Mouse (Mus musculus): ENCODE measurements around the gene Cys1.

Cys1 gene

DNA sequence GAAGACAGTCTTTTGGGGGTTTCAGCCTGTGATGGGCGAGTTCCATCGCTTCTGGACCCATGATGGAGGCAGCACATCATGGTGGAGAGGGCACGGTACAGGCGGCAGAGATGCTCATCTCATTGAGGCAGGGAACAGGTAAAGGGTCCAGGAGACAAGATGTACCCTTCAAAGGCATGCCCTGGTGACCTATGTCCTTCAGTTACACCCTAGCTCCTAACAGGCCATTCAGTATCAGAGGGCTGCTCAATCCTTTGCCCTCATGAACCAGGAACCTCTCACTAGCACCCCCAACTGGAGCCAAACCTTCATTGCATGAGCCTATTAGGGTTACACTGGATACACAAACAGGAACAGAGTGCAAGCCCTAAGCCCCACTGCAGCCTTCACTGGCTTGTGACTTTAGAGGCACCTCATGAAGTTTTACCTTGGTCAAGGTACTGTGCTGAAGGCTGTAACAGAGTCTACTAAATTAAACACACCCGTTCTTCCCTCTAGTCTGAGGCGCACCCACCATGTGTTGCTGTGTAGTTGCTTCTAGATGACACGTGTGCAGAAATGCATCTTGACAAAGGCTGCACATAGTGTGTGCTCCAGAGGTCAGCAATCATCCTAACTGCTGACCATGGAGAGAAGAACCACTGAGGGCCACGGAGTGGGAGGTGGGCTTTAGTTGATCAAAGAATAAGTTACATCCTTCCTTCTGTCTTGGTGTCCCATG is 16.0 kb upstream of the Cys1 start:
- no peak for DNase-seq (ENCODE audit: low spot score)

DNA sequence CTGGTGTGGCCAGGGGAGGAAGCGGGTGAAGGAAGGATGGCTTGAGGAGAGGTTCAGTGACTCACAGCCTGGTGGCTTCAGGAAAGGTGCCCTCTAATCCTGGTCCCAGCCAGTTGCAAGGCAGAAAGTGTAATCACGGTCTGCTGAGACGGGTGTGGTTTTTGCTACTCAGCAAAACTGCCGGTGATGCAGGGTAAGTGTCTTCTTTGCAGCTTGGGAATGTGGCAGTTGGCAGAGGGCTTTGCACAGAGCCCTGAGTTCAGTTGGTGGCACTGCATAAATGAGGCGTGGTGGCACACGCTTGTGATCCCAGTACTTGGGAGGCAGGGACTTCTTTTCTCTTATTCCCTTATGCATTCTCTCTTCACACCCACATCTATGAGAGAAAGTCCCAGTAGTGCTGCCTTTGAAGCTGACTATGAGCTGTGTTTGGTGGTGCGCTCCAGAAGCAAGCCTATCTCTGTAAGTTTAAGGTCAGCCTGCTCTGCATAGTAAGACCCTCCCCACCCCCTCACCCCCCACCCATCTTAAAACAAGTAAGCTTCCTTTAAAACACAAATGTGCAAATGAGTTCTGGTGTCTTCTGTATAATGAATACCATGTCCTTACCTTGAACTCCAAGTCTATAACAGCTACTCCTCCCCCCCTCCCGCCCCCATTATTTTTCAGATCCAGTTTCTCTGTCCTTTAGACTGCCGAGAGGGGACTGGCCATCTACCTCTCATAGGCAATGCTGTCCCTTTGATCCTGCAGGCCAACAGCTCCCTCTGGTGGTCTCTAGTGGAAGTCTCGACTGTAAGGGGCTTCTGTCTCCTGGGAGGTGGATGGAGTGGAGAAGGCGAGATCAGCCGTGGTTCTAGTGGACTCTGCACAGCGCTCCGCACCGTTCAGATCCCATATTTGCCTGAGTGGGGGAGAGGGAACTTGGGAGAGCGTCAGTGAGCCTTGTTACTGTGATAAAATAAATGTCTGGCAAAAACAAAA is 15.2 kb upstream of the Cys1 start:
- peak; percentile 89 for DNase-seq (ENCODE audit: low spot score)

DNA sequence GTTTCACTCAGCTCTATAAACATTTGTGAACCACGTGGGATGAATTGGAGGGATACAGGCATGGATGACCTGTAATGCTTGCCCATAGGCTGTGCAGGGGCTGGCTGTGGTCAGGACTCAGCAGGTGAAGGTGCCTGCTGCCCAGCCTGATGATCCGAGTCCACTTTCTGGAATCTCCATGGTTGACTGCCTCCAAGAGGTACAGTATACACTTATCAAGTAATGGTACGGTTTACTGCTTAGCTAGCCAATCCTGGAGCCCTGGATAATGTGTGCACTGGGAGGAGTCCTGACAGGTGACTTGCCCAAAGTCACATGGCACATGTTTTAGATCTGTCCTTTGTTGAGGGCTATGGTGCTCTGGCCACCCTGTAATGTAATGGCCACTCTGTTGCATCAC is 8.7 kb upstream of the Cys1 start:
- DNase-seq (ENCODE audit: low spot score): no peak

DNA sequence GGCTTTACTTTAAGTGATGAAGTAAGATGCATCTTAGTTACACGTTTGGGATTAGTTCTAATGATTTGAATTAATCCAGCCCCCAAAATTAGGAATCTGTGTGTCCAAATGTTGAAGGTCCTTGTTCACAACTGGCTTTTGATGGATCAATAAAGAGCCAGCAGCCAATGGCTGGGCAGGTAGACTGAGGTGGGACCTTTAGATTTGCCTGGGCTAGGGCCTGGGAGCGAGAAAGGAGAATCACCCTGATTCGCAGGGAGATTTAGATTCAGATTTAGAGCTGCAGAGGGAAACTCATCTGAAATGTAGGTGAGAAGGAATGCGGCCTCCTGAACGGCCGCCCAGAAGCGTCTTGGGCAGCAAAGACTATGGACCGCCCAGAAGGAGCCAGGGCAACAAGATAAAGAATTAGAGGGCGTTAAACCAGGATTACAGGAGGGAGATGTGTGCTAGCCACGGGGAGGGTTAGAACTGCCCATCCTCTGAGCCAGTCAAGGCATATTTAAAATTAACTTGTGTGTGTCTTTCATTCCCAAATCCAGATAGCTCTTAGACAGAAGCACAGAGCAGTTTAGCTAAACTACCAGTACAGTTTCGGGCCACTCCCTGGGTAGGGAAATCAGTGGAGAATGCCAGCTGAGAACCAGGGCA is 5.2 kb upstream of the Cys1 start:
- DNase-seq (ENCODE audit: low spot score): no peak

DNA sequence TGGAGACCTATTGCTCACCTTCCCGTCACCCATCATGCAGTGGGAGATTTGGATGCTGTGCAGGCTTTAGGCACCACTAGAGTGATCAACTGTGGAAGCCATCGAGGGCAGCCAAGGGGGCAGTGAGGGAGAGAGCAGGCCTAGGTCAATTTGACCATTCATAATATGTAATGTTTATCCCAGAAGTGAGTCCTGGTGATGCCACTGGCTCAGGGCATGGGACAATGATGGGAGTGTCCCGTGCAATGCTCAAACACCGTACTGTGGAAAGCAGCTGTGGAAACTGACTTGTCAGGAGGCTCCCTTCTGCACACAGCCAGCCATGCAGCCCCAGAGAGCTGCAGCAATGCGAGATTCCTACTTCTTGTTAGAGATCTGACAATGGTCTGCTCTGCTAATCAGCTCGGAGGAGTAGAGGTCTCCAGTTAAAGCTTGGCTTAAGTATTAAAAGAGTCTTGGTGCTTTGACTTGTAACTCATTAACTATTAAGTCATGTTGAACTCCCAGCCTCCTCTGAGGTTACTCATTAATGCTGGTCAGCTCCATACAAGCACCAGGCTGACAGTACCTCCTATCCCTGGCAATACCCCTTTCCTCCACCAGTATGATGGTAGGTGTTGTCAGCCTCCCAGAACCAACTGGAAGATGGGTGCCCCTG is 4.6 kb upstream of the Cys1 start:
- no peak for DNase-seq (ENCODE audit: low spot score)

DNA sequence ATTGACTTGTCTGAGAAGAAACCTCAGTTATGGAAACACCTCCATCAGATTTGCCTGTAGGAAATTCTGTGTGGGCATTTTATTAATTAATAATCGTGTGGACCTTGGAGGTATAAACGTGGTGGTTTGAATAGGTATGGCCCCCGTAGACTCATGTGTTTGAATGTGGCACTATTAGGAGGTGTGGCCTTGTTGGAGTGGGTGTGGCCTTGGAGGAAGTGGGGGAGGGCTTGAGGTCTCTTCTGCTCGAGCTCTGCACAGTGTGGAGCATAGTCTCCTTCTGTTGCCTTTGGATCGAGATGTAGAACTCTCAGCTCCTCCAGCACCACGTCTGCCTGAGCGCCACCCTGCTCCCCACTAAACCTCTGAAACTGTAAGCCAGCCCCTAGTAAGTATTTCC is 1.8 kb upstream of the Cys1 start:
- DNase-seq (ENCODE audit: low spot score): no peak

DNA sequence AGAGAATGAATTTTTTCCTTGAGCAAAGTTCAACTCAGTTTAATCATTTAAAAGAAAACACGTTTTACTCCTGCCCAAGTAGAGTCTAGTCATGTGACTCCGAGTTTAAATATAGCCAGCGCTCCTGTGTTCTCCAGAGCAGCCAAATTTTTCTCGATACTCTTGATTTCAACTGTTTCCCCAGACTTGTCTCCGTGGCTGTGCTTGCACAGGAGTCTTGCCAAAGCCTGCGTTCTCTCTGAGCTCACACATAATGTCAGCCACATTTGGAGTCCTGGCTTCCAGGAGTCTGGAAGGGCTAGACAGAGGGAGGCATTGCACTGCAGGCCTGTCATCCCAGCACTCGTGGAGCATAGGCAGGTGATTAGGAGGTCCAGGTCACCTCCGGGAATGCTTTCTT is 950 bp upstream of the Cys1 start:
- DNase-seq (ENCODE audit: low spot score): no peak

DNA sequence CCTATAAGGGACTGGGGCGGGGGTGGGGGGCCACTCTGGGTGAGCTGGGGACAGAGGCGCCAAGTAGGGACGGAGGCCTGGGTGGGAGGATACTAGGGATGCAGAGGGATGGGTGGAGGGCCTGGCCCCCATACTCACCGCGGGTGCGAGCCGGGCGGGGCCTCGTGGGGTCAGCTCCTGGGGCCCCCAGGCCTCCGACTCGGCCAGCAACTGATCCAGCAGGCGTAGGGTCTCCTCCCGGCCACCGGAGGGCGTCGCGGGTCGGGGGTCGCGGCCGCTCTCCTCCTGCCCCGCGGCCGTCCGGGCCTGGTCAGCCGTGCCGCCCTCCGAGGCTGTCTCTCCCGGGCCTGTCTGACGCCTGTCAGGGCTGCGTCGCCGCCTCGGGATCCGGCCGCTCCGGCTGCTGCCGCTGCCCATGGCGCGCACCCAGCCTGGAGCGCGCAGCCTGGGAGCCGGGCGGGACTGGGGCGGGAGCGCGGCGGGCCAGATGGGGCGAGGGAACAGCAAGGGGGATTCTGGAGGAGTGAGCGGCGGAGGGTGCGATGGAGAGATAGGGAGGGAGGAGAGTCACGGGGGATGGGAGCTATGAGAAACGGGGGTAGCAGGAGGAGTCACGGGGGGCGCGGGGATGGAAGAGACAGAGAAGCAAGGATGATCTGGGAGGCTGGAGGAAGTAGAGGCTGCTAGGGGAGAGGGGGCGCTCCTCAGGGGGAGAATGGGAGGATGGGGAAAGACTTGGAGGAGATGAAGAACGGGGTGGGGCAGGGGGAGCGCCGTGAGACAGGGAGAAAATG is 924 bp downstream of the Cys1 start:
- peak; percentile 62 for DNase-seq (ENCODE audit: low spot score)

DNA sequence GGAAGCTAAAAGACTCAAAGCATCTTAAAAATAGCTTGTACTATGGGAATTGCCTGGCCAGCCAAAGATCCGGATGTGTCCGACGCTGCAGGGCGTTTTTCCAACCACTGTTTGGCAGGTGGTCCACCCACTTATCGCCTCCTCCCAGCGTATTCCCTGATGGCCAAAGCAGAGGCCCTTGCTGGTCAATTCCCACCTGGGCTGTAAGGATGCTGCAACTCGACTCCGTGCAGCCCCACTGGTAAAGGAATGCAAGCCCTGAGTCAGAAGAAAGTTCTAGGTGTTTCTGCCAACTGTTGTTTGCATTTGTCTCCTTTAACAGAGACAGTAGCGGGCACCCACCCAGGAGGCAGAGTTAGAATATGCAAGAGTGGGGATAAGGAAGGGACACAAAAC is 1.5 kb downstream of the Cys1 start:
- peak; percentile 56 for DNase-seq (ENCODE audit: low spot score)

DNA sequence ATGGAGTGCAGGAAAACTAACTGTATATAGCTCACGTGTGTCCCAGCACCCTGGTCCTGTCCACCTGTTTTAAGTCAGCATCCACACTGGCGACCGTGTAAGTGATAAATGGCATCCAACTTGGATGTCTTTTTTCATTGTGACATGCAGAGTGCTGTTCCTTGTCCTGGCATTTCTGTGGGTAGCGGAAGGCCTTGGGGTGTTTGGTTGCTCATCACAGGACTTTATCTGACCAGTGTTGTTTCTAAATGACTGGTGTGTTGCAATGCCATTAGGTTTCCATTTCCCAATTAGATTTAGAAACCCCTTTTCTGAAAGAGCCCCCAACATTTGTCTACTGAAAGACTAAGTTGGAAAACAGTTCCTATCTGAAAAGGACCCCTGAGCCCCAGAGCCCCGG is 19.5 kb downstream of the Cys1 start:
- no peak for DNase-seq (ENCODE audit: low spot score)

DNA sequence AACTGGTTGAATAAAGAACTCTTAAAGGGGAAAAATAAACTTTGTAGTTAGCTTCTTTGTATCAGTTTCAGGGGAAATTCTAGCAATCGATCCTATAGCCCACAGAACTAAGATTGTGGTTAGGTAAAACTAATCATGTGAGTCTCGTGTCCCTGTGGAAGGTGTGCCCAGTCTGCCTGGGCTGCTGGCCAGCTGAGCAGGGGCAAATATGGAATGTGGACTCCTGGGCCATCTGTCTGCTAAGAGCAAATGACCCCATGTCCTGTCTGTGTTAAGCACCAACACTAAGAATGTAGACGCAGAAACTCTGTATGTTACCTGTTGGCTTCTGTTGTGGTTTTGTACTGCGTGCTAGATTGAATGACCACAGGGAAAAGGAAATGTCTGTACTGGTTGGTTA is 20.5 kb downstream of the Cys1 start:
- DNase-seq (ENCODE audit: low spot score): no peak

DNA sequence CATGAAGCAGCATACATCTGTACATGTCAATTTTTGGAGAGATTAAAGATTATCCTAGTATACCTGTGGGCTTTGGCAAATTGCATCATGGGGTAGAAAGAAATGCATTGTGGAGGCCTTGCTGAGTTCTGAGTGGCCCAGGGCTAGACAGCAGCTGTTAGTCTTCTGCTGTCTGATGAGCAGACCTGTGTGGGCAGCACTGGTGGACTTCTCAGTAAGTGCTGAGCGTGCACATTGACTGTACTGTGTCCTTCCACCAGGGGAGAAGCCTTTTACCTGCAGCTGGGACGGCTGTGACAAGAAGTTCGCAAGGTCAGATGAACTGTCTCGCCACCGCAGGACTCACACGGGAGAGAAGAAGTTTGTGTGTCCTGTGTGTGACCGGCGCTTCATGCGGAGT is 21.7 kb downstream of the Cys1 start:
- DNase-seq (ENCODE audit: low spot score): no peak

DNA sequence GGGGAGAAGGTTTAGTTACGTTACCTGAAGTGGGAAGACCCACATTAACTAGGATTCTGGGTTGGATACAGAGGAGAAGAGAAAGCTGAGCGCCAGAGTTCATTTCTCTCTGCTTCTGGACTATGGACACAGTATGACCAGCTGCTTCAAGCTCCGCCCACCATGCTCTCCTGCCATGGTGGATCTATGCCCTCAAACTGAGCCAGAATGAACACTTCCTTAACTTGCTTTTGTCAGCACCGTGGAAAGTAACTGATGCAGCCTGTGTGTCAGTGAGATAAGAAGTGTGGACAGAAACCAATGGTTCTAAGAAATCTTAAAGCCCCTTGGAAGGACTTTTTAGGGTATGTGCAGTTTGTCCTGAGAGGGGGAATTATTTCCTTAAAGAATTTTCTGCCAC is 22.6 kb downstream of the Cys1 start:
- DNase-seq (ENCODE audit: low spot score): no peak

DNA sequence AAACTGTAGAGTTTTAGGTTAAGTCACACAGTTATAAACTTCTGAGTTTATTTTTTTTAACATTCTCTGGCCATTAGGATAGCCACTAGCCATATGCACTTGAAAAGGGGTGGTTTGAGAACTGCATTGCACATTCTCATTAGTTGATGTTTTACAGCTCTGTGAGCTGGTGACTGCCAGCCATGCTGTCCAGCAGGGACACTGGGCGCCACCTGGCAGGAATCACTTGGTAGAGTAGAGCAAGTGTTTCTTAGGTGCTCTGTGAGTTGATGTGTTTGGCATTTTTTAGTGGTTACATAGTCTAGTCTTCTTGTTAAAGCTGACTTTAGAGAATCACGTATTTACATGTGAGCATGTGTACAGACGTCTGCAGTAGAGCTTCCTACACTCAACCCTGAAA is 25.2 kb downstream of the Cys1 start:
- DNase-seq (ENCODE audit: low spot score): no peak

DNA sequence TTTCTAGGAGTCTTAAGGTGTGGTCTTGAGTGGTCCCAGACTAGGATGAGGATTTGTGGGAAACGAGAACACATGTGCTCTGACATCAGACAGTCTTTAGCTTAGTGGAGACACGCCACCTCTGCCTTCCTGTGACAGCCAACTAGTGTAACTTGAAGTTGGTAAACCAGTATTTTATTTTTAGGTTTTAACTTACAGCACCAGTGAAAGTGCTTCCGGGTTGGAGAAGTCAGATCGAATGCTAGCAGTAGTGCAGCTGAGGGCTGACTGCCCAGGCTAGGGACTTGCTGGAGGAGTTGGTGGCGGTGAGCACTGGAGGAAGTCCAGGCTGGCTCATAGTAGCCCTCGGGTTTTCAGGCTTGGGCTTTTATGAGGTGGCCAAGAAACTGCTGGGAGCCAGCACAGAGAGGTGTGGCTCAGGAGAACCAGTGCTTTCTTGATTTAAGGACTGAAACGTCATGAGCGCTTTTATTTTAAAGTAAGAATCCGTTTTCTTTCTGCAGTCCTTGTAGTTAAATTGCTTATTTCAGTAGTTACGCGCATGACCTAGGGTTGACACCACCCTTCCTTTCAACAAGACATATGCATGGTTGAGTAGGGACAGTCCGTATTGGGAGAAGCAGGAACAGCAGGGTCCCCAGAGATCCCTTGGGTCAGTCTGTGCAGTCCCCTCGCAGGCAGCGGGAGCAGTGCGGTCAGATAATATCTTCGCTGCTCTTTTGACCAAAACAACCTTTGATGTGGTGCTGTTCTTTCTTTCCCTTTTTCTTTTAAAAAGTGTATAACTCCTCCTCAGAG is 27.3 kb downstream of the Cys1 start:
- no peak for DNase-seq (ENCODE audit: low spot score)

DNA sequence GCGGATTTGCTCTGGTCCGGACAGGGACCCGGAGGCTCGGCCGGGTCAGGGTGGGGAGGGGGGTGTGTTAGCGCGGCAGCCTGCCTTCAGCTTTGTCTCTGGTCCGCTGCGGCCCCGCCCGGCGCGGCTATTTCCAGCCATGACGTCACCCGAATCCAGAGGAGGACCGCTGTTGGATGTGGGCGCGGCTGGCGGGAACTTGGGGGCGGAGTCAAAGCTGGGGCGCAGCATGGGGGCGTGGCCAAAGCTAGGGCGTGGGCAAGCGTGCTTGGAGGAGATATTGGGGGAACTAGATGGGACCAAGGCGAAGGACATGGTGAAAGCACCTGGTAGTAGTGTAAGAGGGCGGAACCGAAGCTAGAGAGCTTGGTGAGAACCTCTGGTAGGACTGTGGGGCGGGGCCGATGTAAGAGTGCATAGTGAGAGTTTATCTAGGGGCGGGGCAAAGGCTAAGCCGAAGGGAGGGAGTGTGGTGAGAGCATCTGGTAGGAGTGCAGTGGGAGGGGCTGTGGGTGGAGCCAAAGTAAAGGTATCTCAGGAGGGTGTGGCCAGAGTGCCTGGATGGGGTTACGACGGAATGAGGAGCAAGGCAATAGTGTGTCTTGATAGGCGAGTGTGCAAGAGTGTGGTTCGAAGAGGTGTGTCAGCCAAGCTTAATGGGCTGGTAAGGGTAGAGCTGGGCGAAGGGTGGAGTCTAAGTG is 29.8 kb downstream of the Cys1 start:
- peak; percentile 99 for DNase-seq (ENCODE audit: low spot score)

DNA sequence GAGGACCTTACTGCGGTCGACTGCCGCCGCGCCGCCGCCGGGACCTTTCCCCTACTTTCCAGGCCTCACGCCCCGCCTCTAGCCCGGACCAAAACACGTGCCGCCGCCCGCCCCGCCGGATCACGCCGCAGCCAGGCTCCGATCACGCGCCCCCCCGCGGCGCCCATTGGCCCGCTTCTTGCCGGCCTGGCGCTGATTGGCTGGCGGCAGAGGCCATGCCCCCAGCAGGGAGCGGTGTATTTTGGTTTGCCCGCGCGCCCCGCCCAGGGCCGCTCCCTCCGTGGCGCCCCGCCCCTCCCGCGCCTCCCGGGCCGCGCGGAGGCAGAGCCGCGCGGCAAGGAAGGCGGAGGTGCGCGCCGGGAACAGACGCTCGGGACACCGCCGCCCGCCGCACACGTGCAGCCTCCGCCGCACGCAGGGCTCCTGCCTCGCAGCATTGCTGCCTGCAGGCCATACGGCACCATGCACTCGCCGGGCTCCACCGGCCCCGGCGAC is 30.5 kb downstream of the Cys1 start, which contains the start of gene Klf11:
Klf11 (plus strand) TSS at position 212 of the 495 bp plus-strand sequence.
- peak; percentile 99 for DNase-seq (ENCODE audit: low spot score)

DNA sequence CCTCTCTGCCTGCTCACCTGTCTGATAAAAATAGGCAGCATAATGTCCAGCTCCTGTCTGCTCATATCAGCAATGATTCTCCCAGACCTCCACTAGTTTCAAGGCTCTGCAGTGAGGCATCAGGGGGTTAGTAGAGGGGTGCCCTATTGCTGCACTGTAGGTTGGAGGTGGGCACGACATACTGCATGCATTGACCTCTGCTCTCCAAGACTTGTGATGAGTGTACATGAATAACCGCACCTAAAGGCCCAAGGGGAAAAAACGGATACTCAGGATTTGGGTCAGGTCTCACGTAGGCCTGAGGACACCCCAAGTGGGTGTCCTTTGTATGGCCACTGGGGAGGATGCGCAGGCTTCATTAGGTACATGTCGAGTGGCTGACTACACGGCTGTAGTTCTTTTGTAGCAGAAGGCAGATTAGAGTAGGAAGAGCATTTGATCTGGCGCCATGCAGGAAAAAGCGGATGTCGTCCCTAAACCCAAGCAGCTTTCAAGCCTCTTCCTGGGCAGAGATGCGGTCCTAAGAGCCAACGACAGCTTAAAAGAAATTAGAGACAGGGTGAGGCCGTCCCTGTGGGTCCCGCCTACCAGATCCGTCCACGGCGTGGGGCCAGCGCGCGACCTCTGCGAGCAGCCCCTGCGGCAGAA is 31.1 kb downstream of the Cys1 start:
- DNase-seq (ENCODE audit: low spot score): no peak

DNA sequence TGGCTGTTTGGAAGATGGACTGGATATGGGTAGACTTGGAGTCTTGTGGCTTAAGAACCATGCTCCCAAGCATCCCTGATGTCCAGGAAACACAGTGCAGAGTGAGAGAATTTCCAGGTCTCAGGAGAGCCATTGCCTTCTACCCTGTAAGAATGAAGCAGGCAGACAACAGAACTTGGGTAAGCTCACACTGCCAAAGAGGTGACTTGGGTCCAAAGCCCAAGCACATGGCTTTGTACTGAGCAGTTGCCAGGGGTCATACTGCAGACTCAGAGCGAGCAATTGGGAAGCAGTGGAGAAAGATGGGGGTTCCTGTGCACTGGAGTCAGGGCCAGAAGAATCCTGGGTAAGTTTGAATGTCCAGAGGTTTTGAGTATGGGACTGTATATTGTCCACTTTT is 33.5 kb downstream of the Cys1 start:
- no peak for DNase-seq (ENCODE audit: low spot score)
